Mouse (Mus musculus): ENCODE measurements at regions not wholly inside any gene's neighbourhood (a gene's known extent, or its start where the extent isn't known, plus 50 kb on each side); places are given as distances from the start of the nearest gene placed in this dataset.

GRCm38 (mm10) chr2:74435184-74435911 lies 143.9 kb downstream of the Lnpk start:
- no peak for TF ChIP-seq CTCF (IDR thresholded peaks at IDR 0.05; ENCODE audit: low read depth)
- Histone ChIP-seq H3K9ac (replicated peaks; ENCODE audit: low read length) (no peak overlapping the region), H3K4me2 (ENCODE audit: low read depth, low read length) (no peak overlapping the region), H3K36me3 (ENCODE audit: insufficient read depth, low read length) (no peaks in the 10 kb centered on the region), H3K4me3 (ENCODE audit: low read length) (no peak overlapping the region), H3K4me1 (ENCODE audit: insufficient read depth, low read length) (no peaks in the 10 kb centered on the region), H3K27ac (no peak overlapping the region), H3K9me3 (ENCODE audit: low read length) (0 out of 2 replicates have a peak, but pooled peaks cover 5% of the 10 kb centered on the region), H3K27me3 (ENCODE audit: insufficient read depth, low read length) (no peaks in the 10 kb centered on the region)
- no peak for ATAC-seq
- no peak for DNase-seq (ENCODE audit: low spot score)
- WGBS = 87% methylated on average over 13 of the region's 13 CpGs

- H3K36me3 ChIP-seq (ENCODE audit: insufficient read depth, low read length) = no peaks in the 10 kb centered on the region
- peak overlapping the region; percentile 18 for H3K4me3 ChIP-seq (ENCODE audit: low read length)
- H3K9ac ChIP-seq (replicated peaks; ENCODE audit: low read length) = peak overlapping the region; percentile 42
- peak overlapping the region; percentile 3; the same call in 1 of the 2 replicates for H3K27ac ChIP-seq
- peak overlapping the region; percentile 48 for H3K4me2 ChIP-seq (ENCODE audit: low read depth, low read length)
- DNase-seq (ENCODE audit: low spot score) (peak; percentile 82), ATAC-seq (peak; percentile 93)
- 14% methylated on average over 15 of the region's 15 CpGs for WGBS
- no peaks in the 10 kb centered on the region for H3K9me3 ChIP-seq (ENCODE audit: low read length)
- no peak for TF ChIP-seq CTCF (IDR thresholded peaks at IDR 0.05; ENCODE audit: low read depth)
- H3K27me3 ChIP-seq (ENCODE audit: insufficient read depth, low read length) = no peaks in the 10 kb centered on the region
- no peaks in the 10 kb centered on the region for H3K4me1 ChIP-seq (ENCODE audit: insufficient read depth, low read length)
Observed at GRCm38 (mm10) chr2:74426746-74427145, 152.5 kb downstream of the Lnpk start.

- H3K36me3 ChIP-seq (ENCODE audit: insufficient read depth, low read length) = no peaks in the 10 kb centered on the region
- no peaks in the 10 kb centered on the region for H3K9me3 ChIP-seq (ENCODE audit: low read length)
- no peaks in the 10 kb centered on the region for H3K27me3 ChIP-seq (ENCODE audit: insufficient read depth, low read length)
- H3K27ac ChIP-seq = no peak overlapping the region
- no peak overlapping the region for H3K9ac ChIP-seq (replicated peaks; ENCODE audit: low read length)
- 78% methylated on average over 3 of the region's 3 CpGs for WGBS
- ATAC-seq (no peak), DNase-seq (ENCODE audit: low spot score) (no peak)
- no peaks in the 10 kb centered on the region for H3K4me1 ChIP-seq (ENCODE audit: insufficient read depth, low read length)
- no peak overlapping the region for H3K4me2 ChIP-seq (ENCODE audit: low read depth, low read length)
- H3K4me3 ChIP-seq (ENCODE audit: low read length) = no peak overlapping the region
- no peak for TF ChIP-seq CTCF (IDR thresholded peaks at IDR 0.05; ENCODE audit: low read depth)
Observed at GRCm38 (mm10) chr2:74424726-74425125, 154.5 kb downstream of the Lnpk start.

- no peak for TF ChIP-seq CTCF (IDR thresholded peaks at IDR 0.05; ENCODE audit: low read depth)
- Histone ChIP-seq H3K27ac (no peak overlapping the region), H3K4me1 (ENCODE audit: insufficient read depth, low read length) (no peaks in the 10 kb centered on the region), H3K4me3 (ENCODE audit: low read length) (no peak overlapping the region), H3K9me3 (ENCODE audit: low read length) (0 out of 2 replicates have a peak, but pooled peaks cover 2% of the 10 kb centered on the region), H3K36me3 (ENCODE audit: insufficient read depth, low read length) (no peaks in the 10 kb centered on the region), H3K4me2 (ENCODE audit: low read depth, low read length) (no peak overlapping the region), H3K9ac (replicated peaks; ENCODE audit: low read length) (no peak overlapping the region), H3K27me3 (ENCODE audit: insufficient read depth, low read length) (no peaks in the 10 kb centered on the region)
- DNase-seq (ENCODE audit: low spot score) = peak; percentile 34
- peak; percentile 66; the same call in 1 of the 2 replicates for ATAC-seq
- WGBS = 30% methylated on average over 4 of the region's 4 CpGs
Observed at GRCm38 (mm10) chr2:74416097-74416496, 163.1 kb downstream of the Lnpk start.

- Histone ChIP-seq H3K27ac (no peak overlapping the region), H3K36me3 (ENCODE audit: insufficient read depth, low read length) (no peaks in the 10 kb centered on the region), H3K4me1 (ENCODE audit: insufficient read depth, low read length) (no peaks in the 10 kb centered on the region), H3K4me3 (ENCODE audit: low read length) (no peak overlapping the region), H3K9ac (replicated peaks; ENCODE audit: low read length) (no peak overlapping the region), H3K9me3 (ENCODE audit: low read length) (0 out of 2 replicates have a peak, but pooled peaks cover 2% of the 10 kb centered on the region), H3K27me3 (ENCODE audit: insufficient read depth, low read length) (no peaks in the 10 kb centered on the region), H3K4me2 (ENCODE audit: low read depth, low read length) (no peak overlapping the region)
- ATAC-seq = no peak
- 98% methylated on average over 12 of the region's 13 CpGs for WGBS
- DNase-seq (ENCODE audit: low spot score) = no peak
- no peak for TF ChIP-seq CTCF (IDR thresholded peaks at IDR 0.05; ENCODE audit: low read depth)
Observed at GRCm38 (mm10) chr2:74414721-74415120, 164.5 kb downstream of the Lnpk start.

GRCm38 (mm10) chr2:74409856-74410404 lies 169.3 kb downstream of the Lnpk start:
- WGBS = 72% methylated on average over 4 of the region's 4 CpGs
- Histone ChIP-seq H3K9me3 (ENCODE audit: low read length) (0 out of 2 replicates have a peak, but pooled peaks cover 2% of the 10 kb centered on the region), H3K4me3 (ENCODE audit: low read length) (no peak overlapping the region), H3K27ac (no peak overlapping the region), H3K4me1 (ENCODE audit: insufficient read depth, low read length) (no peaks in the 10 kb centered on the region), H3K9ac (replicated peaks; ENCODE audit: low read length) (no peak overlapping the region), H3K4me2 (ENCODE audit: low read depth, low read length) (no peak overlapping the region), H3K36me3 (ENCODE audit: insufficient read depth, low read length) (no peaks in the 10 kb centered on the region), H3K27me3 (ENCODE audit: insufficient read depth, low read length) (no peaks in the 10 kb centered on the region)
- DNase-seq (ENCODE audit: low spot score) (peak; percentile 14), ATAC-seq (no peak)
- TF ChIP-seq CTCF (IDR thresholded peaks at IDR 0.05; ENCODE audit: low read depth) = no peak

- Histone ChIP-seq H3K9me3 (ENCODE audit: low read length) (no peaks in the 10 kb centered on the region), H3K9ac (replicated peaks; ENCODE audit: low read length) (no peak overlapping the region), H3K4me2 (ENCODE audit: low read depth, low read length) (no peak overlapping the region), H3K36me3 (ENCODE audit: insufficient read depth, low read length) (no peaks in the 10 kb centered on the region), H3K4me1 (ENCODE audit: insufficient read depth, low read length) (0 out of 2 replicates have a peak, but pooled peaks cover 2% of the 10 kb centered on the region), H3K4me3 (ENCODE audit: low read length) (no peak overlapping the region), H3K27me3 (ENCODE audit: insufficient read depth, low read length) (no peaks in the 10 kb centered on the region), H3K27ac (no peak overlapping the region)
- ATAC-seq (no peak), DNase-seq (ENCODE audit: low spot score) (peak; percentile 57)
- WGBS = 31% methylated on average over 3 of the region's 3 CpGs
- TF ChIP-seq CTCF (IDR thresholded peaks at IDR 0.05; ENCODE audit: low read depth) = no peak
Observed at GRCm38 (mm10) chr2:74404493-74404892, 174.7 kb downstream of the Lnpk start.

Measured in hindbrain, postnatal 0 days (tissue).